Mouse (Mus musculus): ENCODE data around the gene Ifi207.

- TF ChIP-seq GATA1 (IDR thresholded peaks at IDR 0.05; ENCODE audit: borderline replicate concordance, low read length) (no peak), FLI1 (IDR thresholded peaks at IDR 0.05; ENCODE audit: low read length) (no peak)
These were observed 8.3 kb downstream of the Ifi207 start for GRCm38 (mm10) chr1:173733219-173733618.
